Mouse (Mus musculus): ENCODE results near the gene Ssr1.

DNA sequence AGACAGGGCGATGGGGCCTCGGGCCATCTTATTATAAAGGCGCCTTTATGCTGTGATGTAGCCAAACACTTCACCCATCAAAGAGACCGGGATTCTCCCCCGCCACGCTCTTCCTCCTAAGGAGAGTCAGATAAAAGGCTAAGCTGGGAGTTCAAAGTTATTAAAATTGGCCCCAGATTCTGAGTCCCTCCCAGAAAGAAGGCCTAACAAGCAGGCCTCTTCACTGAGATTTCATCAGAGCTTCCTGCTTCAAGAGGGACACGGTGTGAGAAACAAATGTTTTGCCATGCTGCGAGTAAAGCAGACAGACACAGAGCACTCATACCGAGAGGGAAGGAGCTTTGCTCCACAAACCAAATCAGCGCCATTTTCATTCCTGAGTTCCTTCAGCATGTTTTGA lies 26.5 kb downstream of the Ssr1 start:
- no peak for TF ChIP-seq POLR2A (IDR thresholded peaks at IDR 0.05; ENCODE audit: insufficient read depth, low read length)
- no peak for TF ChIP-seq CTCF (IDR thresholded peaks at IDR 0.05; ENCODE audit: low read depth, low read length)
- TF ChIP-seq EP300 (IDR thresholded peaks at IDR 0.05; ENCODE audit: insufficient read depth, low read depth, low read length): no peak

Measured in ES-Bruce4 (cell line).